Mouse (Mus musculus) megakaryocyte-erythroid progenitor cell, adult 5-6 weeks (primary cell): ENCODE results near the gene Sdccag8. TPM values are rescaled to one million over a fixed set of nuclear protein-coding genes. Genes with fewer than 3 reads are reported as not detected.
"Not testable (repeated sequence)": the region's sequence is repeated elsewhere in the genome, so short reads cannot be mapped to it uniquely, and the experiment has no call there.

Experiments
- ATAC-seq: replicated peaks from 2 replicates; pipeline ENCODE4 v1.8.0; 2016; ENCODE audit warnings: mild to moderate bottlenecking, inconsistent platforms; ENCODE audit not compliant: severe bottlenecking, poor library complexity, low FRiP score, low TSS enrichment
- total RNA-seq, 2 experiments: library from RNA; stranded (forward) in 1 of 2; stranded (reverse) in 1 of 2; fragments of 200-1000, 215-1000 nt in 1 of 2; fragments of >200 nt in 1 of 2; fragmentation: Nextera tagmentation in 1 of 2; gene quantifications; 2 replicates each; pipeline ENCODE4 v1.2.3; 2014 to 2017

Sdccag8 gene
- total RNA-seq, 2 experiments from 2014 or later: 4.9 to 11.3 TPM

DNA sequence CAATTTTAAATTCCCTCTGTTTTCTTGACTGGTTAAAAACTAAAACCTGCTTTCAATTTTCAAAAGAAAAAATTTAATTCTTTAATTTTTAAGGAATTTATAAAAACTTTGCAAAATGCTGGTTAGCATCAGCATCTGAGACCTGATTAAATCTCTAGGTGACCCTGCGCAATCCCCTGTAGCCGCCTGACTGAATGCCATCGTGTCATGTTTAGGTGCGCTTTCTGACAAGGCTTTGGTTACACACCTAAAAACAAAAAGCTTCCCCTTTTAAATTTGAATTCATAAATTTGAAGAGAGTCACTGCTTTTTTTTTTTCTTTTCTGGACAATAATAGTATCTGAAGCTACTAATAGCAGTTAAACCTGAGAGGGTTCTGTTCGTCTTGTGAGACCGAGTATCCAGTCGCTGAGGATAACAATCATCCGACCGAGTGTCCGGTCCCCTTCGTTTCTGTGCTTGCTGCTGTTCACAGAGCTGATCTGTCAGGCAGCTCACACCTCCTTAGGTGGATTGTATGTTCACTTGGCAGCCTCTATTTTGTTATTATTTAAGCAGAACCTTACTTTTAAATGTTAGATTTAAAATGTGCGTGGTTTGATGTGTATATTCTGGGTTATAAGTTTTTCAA, 118.0 kb downstream of the Sdccag8 start:
- no peak for ATAC-seq

DNA sequence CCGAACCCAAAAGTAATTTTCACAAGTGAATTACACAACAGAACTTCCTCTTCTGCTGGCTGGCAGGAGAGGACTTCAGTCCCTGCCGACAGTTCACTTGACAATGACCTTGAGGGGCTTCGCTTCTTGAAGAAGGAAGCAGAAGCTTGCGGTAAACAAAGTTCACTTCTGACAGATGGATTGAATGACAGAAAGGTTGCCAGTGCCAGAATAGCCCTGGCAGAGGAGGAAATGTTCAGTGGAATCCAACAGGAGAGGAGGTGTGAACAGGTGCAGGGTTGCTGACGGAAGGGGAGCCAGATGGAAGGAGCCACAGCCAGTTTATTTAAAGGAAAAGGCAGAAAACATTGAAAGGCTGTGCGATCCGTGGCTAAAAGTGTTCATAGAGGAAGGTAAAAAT, 118.9 kb downstream of the Sdccag8 start:
- no peak for ATAC-seq

DNA sequence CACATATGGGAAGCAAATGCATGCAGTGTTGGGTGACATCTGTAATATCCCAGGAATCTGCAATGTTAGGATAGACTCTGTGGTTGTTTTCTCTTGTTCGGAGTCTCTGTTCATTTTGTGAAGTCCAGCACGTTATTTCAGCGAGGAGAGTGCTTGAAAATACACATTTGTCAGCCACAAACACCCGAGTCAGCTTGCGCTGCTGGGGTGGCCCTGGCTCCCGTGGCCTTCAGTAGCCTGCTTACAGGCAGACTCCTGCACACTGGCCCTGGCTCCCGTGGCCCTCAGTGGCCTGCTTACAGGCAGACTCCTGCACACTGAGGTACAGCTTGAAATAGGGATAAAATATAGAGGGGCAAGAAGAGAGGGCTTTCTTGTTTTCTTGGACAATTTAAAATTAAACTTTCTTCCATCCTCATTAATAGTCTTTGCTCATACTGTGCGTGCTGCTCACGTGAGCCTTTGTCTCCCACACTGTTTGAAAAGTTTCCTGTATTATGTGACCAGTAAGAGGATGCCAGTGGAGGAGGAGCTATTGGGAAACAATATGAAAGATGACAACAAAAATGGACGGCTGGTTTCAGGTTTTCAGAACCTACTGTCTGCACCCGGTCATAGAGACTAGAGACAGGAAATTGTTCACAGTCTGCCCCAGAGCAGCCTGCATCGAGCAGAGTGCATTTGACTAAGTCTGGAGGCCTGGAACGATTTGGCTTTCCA, 119.7 kb downstream of the Sdccag8 start:
- ATAC-seq: no peak

DNA sequence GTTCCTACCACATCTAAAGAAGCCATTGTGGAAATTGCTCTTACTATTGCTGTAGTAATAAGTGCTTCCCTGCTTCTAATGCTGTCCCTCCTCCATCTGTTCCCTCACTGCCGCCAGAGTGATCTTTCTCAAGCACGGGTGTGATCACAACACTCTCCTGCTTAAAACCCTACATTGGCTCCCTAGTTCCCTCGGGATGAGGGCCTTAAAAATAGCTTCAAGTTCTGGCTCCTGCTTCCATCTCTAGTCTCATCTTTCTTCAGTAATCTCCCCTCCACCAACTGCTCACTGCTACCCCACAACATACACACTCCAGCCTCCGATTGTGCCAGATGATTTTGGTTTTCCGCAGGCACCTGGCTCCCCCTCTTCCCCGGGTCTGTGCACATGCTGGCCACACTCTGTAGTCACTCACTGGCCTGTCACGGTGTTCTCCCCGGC, 125.5 kb downstream of the Sdccag8 start:
- ATAC-seq: no peak

DNA sequence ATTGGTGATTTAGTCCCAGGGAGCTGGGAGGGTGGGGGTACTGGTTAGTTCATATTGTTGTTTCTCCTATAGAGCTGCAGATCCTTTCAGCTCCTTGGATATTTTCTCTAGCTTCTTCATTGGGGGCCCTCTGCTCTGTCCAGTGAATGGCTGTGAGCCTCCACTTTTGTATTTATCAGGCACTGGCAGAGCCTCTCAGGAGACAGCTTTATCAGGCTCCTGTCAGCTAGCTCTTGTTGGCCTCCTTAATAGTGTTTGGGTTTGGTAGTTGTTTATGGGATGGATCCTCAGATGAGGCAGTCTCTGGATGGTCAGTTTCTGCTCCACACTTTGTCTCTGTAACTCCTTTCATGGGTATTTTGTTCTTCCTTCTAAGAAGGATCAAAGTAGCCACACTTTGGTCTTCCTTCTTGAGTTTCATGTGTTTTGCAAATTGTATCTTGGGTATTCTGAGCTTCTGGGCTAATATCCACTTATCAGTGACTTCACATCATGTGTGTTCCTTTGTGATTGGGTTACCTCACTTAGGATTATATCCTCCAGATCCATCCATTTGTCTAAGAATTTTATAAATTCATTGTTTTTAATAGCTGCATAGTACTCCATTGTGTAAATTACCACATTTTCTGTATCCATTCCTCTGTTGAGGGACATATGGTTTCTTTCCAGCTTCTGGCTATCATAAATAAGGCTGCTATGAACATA, 127.0 kb downstream of the Sdccag8 start:
- not testable (repeated sequence) for ATAC-seq

DNA sequence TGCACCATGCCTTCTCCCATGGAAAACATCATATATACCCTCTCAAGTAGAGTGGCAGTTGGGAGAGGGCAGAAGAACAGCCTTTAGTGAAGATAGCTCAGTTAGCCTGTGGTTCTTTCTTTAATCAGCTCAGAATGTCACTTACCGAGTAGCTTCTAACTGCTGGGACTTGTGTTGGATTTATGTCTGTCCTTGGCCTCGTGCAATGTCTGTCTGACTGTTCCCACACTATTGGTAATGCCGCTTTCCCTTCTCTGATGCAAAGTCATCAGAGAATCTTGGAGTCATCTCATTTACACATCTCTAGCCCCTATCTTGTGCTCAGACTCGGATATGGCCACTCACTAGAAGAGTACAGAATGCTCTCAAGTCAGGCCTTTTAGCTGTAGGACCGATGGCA, 128.7 kb downstream of the Sdccag8 start:
- ATAC-seq: no peak

DNA sequence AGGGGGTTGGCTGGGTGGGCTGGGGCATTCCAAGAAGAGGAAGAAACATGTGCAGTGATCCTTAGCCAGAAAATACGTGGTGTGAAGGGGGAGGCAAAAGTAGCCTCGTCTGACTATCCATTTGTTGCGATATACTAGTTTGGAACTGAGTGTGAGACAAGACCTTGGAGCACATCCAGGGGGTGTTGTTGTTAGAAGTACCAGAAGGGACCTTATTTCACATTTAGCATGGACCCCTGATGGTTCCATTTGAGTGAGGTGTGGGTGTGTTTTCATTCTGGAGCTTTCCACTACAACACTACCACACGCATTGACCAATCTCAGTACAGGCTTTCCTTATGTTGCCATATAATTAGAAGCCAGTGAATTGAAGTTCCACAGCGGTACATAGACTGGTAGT, 129.5 kb downstream of the Sdccag8 start:
- no peak for ATAC-seq

DNA sequence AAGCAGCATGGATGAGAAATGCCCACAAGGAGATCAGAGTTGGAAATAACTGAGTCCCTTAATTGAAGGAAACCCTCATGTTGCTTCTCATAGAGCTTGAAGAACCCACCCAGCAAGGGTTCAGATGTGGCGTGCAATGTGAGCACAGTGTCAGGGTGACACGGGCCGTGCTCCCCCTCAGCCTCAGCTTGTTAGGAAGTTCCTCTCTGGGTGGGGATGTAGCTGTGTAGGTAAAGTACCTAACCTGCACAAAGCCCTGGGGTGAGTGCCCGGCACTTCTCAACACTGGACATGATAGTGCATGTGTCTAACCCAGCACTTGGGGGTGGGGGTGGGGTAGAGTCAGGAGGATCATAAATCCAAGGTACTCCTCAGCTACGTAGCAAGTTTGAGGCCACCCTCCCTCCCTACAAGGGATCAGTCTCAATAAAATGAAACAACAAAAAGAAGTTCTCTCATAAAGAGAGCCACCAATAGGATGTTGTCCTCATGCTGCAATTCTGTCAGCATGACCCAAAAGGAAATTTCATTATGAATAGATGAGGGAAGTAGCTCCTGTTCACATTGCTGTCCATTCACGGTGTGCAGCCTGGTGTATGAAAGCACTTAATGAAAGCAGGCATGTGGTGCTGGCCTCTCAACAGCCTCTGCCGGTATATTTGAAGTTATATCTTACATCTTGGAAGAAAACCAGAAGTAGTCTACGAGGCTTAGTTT, 130.2 kb downstream of the Sdccag8 start:
- no peak for ATAC-seq

DNA sequence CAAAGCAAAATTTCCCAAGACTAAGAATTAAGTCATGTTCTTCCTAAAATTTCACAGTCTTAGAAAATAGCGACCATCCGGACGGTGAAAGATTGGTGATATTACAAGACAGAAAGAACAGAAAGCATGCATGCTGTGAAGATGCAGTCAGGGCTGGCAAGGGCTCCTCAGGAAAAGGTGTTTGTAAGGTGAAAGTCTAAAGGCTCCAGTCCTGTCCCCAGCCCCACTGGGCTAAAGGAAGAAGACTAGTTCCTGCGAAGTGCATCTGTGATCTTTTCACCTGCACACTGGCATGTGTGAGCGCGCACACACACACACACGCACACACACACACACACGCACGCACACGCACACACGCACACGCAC, 130.7 kb downstream of the Sdccag8 start:
- ATAC-seq: no peak

DNA sequence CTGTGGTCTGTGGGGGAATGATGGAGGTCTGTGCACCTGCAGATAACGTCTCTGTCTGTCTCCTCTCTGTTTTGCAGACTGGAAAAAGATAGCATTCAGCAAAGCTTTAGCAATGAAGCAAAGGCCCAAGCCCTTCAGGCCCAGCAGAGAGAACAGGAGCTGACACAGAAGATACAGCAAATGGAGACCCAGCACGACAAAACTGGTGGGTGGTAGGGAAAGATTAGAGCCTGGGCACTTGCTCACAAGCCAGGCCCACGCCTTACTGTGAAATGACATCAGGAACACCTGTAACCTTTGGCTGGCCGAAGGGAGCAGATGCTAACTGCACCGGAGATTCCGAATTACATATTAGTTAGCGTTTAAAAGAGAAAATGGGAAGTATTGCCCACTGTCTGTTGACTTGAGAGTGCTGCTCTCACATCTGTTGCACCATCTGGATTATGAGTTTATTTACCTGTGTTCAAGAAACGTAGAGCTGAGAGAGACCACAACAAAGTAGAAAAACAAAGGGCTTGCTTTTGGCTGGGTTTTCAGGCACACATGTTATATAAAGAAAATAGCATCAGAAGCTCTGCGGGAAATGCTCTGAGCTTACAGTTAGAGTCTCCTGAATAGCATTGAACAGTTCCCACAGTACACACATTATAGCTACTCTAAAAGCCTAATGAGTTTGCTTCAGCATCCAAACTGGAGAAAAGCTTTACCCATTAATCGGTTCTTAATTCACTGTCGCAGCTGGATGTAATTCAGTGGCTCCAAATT, 131.8 kb downstream of the Sdccag8 start:
- peak; percentile 66 for ATAC-seq

DNA sequence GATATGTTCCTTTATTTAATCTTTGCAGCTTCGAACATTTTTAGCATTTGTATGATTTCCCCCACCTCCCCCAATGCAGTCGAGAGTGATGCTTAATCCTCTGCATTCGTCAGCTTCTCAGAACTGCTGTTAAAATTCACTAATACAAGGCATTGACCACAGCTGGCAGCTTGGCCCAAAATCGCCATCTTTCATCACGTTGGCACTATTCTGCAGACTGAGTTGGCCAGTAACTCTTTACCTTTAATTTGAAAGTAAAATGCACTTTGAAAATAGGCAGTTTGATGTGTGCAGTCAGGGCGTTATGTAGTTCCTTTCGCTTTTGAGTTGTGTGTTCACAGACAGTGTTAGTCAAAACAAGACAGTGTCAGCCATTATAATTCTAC, 132.3 kb downstream of the Sdccag8 start:
- ATAC-seq: no peak

DNA sequence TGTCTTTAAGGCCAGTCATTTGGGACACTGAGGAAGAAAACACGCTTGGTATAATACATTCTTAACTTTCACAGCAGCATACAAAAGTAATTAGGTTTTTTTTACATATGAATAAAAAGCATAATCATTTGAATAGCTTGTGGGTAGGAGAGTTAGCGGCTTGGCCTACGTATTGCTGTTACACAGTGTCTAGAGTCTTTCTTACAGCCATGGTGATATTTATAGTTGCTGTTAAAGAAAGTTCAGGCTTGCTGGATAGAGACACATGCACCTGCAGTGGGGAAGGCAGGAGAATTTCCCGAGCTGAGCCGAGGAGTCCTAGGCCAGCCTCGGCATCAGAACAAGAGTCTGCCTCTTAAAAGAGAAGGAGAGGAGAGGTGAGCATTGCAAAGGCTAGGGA, 134.4 kb downstream of the Sdccag8 start:
- no peak for ATAC-seq

DNA sequence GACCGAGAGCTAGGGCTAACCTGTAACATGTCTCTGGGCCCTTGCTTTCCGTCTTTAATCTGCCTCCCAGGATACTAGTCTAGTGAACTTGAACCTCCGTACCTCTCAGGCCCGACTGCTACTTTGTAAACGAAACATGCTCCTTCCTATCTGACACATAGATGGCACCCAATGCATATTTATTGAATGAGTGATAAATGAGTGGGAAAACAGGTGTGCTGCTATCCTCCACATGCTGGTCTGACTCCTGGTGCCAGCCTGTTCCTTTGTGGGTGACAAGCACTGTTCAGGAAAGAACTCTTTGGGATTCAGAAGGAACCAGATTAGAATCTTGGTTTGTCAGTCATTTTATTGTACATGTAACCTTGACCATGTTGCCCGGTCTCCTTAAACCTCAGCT, 134.9 kb downstream of the Sdccag8 start:
- ATAC-seq: no peak

DNA sequence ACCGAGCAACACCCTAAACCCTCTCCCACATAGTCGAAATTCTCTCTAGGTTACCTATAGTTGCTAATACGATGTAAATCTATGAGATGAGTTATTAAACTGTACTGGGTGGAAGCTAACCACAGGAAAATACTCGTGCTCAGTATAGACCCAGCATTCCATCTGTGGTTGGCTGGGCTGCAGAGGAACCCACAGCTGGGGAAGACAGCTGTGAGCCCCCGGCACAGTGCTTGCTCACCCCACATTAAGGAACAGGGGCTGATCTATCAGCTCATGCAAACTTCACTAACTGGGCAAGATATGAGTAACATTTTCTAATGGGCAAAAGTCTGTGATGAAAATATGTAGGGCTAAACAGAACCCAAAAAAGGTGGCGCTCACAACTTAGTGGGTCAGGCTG, 135.6 kb downstream of the Sdccag8 start:
- no peak for ATAC-seq

DNA sequence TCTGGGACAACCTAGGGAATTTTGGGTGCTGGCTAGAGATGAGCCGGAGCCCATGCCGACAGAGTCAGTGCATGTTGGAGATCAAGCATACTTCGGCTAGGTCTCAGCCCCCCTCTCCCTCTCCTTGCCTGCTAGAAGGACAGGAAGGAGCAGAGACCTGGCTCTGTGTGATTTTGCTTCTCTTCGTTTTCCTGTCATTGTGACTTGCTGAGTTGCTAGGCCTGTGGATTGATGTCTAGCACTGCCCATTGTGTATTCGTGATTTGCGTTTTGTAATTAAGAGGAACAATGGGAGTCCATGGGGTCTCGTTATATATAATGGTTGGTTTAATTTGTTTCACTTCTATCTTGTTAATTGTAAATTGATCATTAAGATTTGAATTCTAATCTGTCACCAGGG, 137.4 kb downstream of the Sdccag8 start:
- ATAC-seq: no peak

DNA sequence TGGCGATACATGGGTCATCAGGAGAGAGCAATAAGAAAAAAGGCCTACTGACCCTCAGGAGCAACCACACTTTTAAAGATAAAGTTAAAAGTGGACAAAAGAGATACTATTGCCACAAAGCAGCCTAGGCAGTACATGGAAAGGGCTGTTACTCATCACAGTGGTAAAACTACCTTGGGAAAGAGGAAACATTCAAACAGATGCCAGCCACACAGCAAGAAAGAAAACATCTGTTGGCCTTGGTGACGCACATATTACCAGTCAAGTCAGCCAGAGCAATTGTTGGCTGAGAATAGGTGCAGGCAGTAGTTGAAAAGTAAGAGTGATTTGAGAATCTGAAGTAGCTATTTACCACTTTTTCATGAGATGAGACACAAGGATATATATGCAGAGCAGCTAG, 143.9 kb downstream of the Sdccag8 start:
- ATAC-seq: no peak

DNA sequence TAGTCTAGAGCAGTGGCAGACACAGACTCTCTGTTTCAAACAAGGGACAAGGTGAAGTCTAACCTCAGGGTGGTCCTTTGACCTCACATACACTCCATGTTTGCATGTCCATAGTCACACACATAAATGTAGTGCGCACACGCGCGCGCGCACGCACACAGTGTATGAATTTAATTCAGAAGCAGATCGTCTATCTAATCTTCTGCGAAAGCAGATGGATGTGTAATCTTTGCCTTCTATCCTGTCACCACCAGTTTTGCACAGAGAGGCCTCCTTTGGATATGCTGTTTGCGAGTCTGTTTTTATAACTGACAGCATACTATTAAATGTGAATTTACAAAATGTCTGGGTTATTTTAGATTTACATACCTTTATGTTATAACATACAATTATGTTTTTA, 147.3 kb downstream of the Sdccag8 start:
- no peak for ATAC-seq

DNA sequence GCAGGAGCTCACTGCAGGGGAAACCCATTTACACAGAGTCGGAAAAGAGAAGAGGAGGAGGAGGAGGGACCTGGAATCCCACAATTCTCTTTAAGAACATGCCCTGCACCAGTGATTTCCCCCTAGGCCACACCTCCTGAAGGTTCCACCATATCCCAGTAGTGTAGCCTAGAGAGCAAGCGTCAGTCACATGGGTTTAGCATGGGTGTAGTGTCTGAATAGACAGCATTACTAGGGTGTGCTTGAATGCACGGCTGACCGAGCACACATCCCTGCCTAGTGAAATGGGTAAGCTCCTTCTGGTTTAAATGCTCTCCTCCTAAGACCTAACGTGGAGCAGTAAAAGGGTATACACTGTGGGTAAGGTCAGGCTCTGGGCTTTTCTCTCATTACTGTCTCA, 148.4 kb downstream of the Sdccag8 start:
- no peak for ATAC-seq

DNA sequence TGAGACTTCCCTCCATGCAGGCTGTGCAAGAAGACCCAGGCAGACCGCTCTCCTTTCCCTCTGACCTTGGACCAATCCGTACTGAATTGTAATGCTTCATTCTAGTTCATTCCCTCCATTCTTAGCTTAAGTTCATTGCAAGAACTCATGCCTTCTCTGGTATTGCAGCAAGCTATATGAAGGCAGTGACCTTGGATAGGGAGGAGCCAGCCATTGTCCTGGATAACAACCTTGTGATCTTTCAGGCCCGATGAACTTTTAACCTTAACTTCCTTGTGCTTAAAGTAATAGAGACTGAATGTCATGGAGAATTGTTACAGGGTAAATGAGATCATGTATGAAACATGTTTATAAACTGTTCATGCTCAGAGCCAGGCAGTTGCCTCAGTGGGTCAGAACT, 152.8 kb downstream of the Sdccag8 start:
- ATAC-seq: no peak
